Mouse (Mus musculus) ES-E14 (cell line): ENCODE measurements around the gene Trim56. TPM values are rescaled to one million over a fixed set of nuclear protein-coding genes. Genes with fewer than 3 reads are reported as not detected.

Experiments
- DNase-seq: peaks from one replicate; pipeline ENCODE4 v3.0.0-alpha.2; 2013; ENCODE audit warnings: low read depth, low spot score
- H3K27ac ChIP-seq: 2 replicates; pipeline ENCODE4 v1.5.1; 2012; ENCODE audit warnings: low read depth, mild to moderate bottlenecking, low read length, moderate library complexity, mixed read lengths; ENCODE audit not compliant: poor library complexity, insufficient read depth, severe bottlenecking
- H3K36me3 ChIP-seq: 2 replicates; pipeline ENCODE4 v1.6.1; 2012; ENCODE audit warnings: mild to moderate bottlenecking, low read length, moderate library complexity, mixed read lengths; ENCODE audit not compliant: control insufficient read depth, poor library complexity, insufficient read depth, severe bottlenecking
- H3K4me1 ChIP-seq, 2 experiments: fragments of 150-350 bp in 1 of 2; sonication (generic) in 1 of 2; 2 replicates each; pipeline ENCODE4 v1.6.1; 2012; ENCODE audit warnings: low read length in 2 of 2, mild to moderate bottlenecking in 1 of 2, mixed read lengths in 1 of 2; ENCODE audit not compliant: control insufficient read depth in 2 of 2, insufficient read depth in 2 of 2, poor library complexity in 1 of 2
- H3K4me3 ChIP-seq, 2 experiments: fragments of 150-350 bp in 1 of 2; sonication (generic) in 1 of 2; 2 replicates each; pipeline ENCODE4 v1.5.1; 2012; ENCODE audit warnings: low read length in 2 of 2, low read depth in 1 of 2, mild to moderate bottlenecking in 1 of 2, mixed read lengths in 1 of 2; ENCODE audit not compliant: insufficient read depth in 1 of 2, poor library complexity in 1 of 2, severe bottlenecking in 1 of 2
- H3K9ac ChIP-seq: 2 replicates; pipeline ENCODE4 v1.6.1; 2012; ENCODE audit warnings: low read depth, mild to moderate bottlenecking, low read length, mixed read lengths; ENCODE audit not compliant: poor library complexity, insufficient read depth, severe bottlenecking
- H3K9me3 ChIP-seq: fragments of 150-350 bp; sonication (generic); 2 replicates; pipeline ENCODE4 v1.6.1; 2012; ENCODE audit warnings: low read depth, mild to moderate bottlenecking, low read length; ENCODE audit not compliant: control insufficient read depth, insufficient read depth
- CHD2 ChIP-seq: IDR thresholded peaks from 2 replicates; pipeline ENCODE4 v1.6.1; 2014; ENCODE audit warnings: mild to moderate bottlenecking, low read depth, low read length, inconsistent platforms
- HCFC1 ChIP-seq: IDR thresholded peaks from 2 replicates; pipeline ENCODE4 v1.6.1; 2012; ENCODE audit warnings: low read length, inconsistent platforms, borderline replicate concordance; ENCODE audit not compliant: insufficient read depth
- MAFK ChIP-seq: IDR thresholded peaks from 2 replicates; pipeline ENCODE4 v1.6.1; 2014; ENCODE audit warnings: mild to moderate bottlenecking, low read depth, low read length, inconsistent platforms; ENCODE audit not compliant: insufficient read depth
- ZC3H11A ChIP-seq: IDR thresholded peaks from 2 replicates; pipeline ENCODE4 v1.6.1; 2012; ENCODE audit warnings: low read depth, mild to moderate bottlenecking, inconsistent platforms, low read length, borderline replicate concordance
- ZNF384 ChIP-seq: IDR thresholded peaks from 2 replicates; pipeline ENCODE4 v1.6.1; 2012; ENCODE audit warnings: low read depth, low read length, inconsistent platforms
- in situ Hi-C, 2 experiments: fragments of 600-800 bp; cut with MboI; formaldehyde crosslinking; loops; one replicate each; pipeline ENCODE4 v1.15.1; 2025; ENCODE audit warnings: low sequenced_read_pairs in 2 of 2, inconsistent platforms in 1 of 2; ENCODE audit not compliant: unreplicated experiment in 2 of 2
- total RNA-seq: library from RNA; depleted of rRNA; stranded (reverse); fragments of 300-350 nt; gene quantifications from 2 replicates; pipeline ENCODE4 v1.2.3, GENCODE M21; 2012

Trim56 gene
- total RNA-seq, 1 experiment, result 5.3 TPM

GRCm38 (mm10) chr5:137107670-137108069 is 8.3 kb downstream of the Trim56 start:
- in situ Hi-C loops, result loop anchor here in 1 of 2 experiments (10.0 kb wide), 1 partner anchor 93 kb away; no protein-coding TSS in a partner anchor
- H3K4me1 ChIP-seq, result peaks cover 2 to 16% of the 10 kb centered on the region in 2 experiments; a peak in 2 of 4 replicates
- H3K9me3 ChIP-seq, result no peaks in the 10 kb centered on the region
- H3K27ac ChIP-seq, result no peak overlapping the region
- H3K36me3 ChIP-seq, result peaks cover 2% of the 10 kb centered on the region; the same call in 1 of the 2 replicates
- DNase-seq, result no peak
- TF ChIP-seq CHD2 (no peak), HCFC1 (no peak), ZC3H11A (no peak), ZNF384 (no peak), MAFK (no peak)
- H3K9ac ChIP-seq, result no peak overlapping the region
- H3K4me3 ChIP-seq, result no peak overlapping the region

GRCm38 (mm10) chr5:137107024-137107423 is 9.0 kb downstream of the Trim56 start:
- peak overlapping the region; percentile 47; the same call in 1 of the 2 replicates for H3K9ac ChIP-seq
- H3K9me3 ChIP-seq, result no peaks in the 10 kb centered on the region
- TF ChIP-seq ZC3H11A, result peak; percentile 75; the same call in 1 of the 2 replicates
- TF ChIP-seq ZNF384, result no peak
- no peak for TF ChIP-seq HCFC1
- TF ChIP-seq MAFK, result no peak
- peaks cover 2% of the 10 kb centered on the region; the same call in 1 of the 2 replicates for H3K36me3 ChIP-seq
- DNase-seq, result peak; percentile 90
- H3K27ac ChIP-seq, result no peak overlapping the region
- H3K4me3 ChIP-seq, result no peak overlapping the region
- in situ Hi-C loops, result loop anchor here in 1 of 2 experiments (10.0 kb wide), 1 partner anchor 92 kb away; no protein-coding TSS in a partner anchor
- peaks cover 2 to 19% of the 10 kb centered on the region in 2 experiments; a peak in 2 of 4 replicates for H3K4me1 ChIP-seq

GRCm38 (mm10) chr5:137106434-137106833 is 9.6 kb downstream of the Trim56 start:
- no peak for DNase-seq
- Histone ChIP-seq H3K4me1 (peaks cover 2 to 19% of the 10 kb centered on the region in 2 experiments; a peak in 2 of 4 replicates), H3K4me3 (no peak overlapping the region), H3K9me3 (no peaks in the 10 kb centered on the region), H3K9ac (no peak overlapping the region), H3K36me3 (peaks cover 2% of the 10 kb centered on the region; the same call in 1 of the 2 replicates), H3K27ac (no peak overlapping the region)
- in situ Hi-C loops, result loop anchor here in 1 of 2 experiments (10.0 kb wide), 1 partner anchor 92 kb away; no protein-coding TSS in a partner anchor
- no peak for TF ChIP-seq MAFK
- no peak for TF ChIP-seq HCFC1
- TF ChIP-seq ZNF384, result no peak
- TF ChIP-seq CHD2, result no peak
- no peak for TF ChIP-seq ZC3H11A

- in situ Hi-C loops, result loop anchor here in 1 of 2 experiments (10.0 kb wide), 1 partner anchor 89 kb away; no protein-coding TSS in a partner anchor
- H3K27ac ChIP-seq, result no peak overlapping the region
- no peaks in the 10 kb centered on the region for H3K9me3 ChIP-seq
- no peaks in the 10 kb centered on the region for H3K36me3 ChIP-seq
- TF ChIP-seq ZNF384, result no peak
- no peak for TF ChIP-seq ZC3H11A
- H3K9ac ChIP-seq, result no peak overlapping the region
- DNase-seq, result no peak
- H3K4me3 ChIP-seq, result no peak overlapping the region
- peaks cover 2 to 15% of the 10 kb centered on the region in 2 experiments; a peak in 2 of 4 replicates for H3K4me1 ChIP-seq
Observed at GRCm38 (mm10) chr5:137103969-137104368, 12.0 kb downstream of the Trim56 start.
